Mouse (Mus musculus) cerebellum, postnatal 4 days (tissue): ENCODE results near the gene Lbx1.

Experiments used
- DNase-seq, 2 experiments: peaks; one replicate each; pipeline ENCODE4 v3.0.0; 2022; ENCODE audit warnings: low spot score in 2 of 2, mixed read lengths in 1 of 2

Lbx1 gene

DNA sequence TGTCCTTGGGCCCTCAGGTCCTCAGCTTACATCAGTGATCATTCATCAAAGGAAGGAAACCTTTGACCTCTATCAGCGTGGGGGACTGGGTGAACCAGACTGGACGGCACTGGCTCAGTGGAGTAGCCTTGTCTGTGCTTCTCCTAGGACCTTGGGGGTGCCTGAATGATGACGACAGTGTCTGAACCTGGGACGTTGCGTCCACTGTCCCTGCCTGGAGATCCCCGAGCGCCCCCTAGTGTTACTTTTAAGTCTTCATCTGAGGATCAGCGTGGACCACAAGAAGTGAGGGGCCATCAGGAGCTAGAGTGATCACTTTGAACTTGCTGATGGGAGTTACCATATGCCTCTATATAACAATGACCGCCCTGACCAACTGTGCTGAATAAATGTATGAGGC lies 19.4 kb downstream of the Lbx1 start:
- DNase-seq: no peak

DNA sequence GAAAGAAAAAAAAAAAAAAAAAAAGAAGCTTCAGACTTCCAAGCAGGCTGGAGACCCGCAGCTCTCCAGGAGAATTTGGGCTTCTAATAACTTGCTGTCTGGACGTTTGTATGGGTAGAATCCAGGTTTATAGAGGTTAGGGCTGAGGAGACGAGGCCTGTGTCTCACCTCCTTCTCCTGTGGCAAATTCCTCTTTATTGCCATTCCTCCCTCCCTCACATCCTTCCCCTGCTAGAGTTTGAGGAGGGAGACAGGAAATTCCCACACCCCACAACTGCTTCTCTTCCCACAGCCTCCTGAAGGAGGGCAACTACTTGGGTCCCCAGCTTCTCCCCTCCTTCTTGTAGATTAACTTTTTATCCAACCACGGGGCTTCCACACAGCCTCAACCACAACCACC lies 20.2 kb downstream of the Lbx1 start:
- no peak for DNase-seq

DNA sequence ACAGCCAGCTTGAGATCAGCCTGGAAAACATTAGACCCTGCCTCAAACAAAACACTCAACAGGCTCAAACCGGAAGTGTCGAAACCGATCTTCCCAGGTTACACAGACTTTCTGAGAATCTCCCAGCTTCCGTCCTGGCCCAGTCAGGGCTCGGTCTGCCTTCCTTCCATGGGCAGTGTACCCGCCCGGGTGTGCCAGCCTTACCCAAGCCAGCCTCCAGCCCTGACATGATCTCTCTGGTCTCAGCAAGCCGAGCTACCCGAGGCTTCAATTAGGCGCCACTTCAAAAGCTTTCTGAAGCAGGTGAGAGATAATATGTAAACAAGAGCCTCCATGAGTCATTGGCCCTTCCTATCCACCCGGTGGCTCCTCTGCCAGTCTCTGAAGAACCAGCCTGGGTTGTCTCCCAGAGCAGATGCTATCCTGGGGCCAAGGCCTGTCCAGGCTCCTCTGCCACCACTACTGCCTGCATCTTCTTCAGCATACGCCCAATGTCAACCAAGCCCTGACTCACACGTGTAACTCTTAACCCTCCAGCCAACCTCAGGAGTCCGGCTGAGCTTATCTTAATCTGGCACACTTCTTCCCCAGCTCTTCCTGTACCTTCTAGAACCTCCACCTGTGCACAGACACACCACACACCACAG lies 25.7 kb downstream of the Lbx1 start:
- no peak for DNase-seq

DNA sequence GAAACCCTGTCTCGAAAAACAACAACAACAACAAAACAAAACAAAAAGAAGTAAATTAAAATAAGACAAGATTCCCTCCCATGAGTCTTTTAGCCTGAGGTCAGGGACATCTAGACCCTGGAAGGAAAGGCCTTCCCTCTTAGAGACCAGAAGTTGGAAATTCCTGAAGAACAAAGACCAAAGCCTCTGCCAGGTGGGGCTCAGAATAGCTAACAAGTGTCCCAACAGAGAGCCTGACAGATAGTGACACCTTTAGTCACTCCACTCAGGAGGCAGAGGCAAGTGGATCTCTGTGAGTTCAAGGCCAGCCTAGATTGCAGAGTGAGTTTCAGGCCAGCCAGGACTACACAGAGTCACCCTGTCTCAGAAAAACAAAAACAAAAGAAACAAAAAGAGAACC lies 26.4 kb downstream of the Lbx1 start:
- no peak for DNase-seq

GRCm38 (mm10) chr19:45208438-45209060 lies 27.1 kb downstream of the Lbx1 start:
- no peak for DNase-seq

DNA sequence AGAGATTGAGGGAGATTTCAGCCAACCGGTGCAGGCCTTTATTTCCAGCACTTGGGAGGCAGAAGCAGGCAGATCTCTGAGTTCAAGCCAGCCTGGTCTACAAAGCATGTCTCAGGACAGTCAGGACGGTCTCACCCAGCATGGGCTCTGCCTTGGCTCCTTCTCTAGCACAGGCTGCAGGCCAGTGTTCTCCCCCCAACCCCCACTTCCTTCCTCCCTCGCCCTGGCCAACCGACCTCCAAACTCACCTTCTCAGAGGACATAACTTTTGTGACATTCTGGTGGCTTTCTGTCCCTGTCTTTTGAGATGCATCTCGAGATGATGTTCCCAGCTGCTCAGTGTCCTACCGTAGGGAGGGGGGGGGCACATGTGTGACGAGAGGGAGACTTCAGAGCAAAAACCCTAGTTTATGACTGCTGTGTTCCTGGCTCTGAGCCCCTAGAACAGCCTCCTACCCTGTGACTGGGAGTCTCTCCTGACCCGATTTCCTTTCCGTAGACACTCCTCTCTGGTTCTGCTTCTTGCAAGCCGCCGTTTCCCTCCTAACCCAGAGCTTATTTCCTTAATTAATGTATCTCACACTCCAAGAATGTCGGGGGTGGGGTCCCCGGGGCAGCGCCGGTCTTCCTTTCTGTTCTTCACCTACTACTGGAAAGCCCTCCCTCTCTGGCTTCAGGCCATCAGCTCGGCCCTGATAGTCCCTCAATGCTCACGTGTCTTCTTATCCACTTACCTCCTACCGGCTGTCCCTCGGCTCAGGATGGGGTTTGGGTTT lies 27.8 kb downstream of the Lbx1 start:
- DNase-seq: no peak

- DNase-seq: no peak
Observed at GRCm38 (mm10) chr19:45207153-45207552, 28.5 kb downstream of the Lbx1 start.

DNA sequence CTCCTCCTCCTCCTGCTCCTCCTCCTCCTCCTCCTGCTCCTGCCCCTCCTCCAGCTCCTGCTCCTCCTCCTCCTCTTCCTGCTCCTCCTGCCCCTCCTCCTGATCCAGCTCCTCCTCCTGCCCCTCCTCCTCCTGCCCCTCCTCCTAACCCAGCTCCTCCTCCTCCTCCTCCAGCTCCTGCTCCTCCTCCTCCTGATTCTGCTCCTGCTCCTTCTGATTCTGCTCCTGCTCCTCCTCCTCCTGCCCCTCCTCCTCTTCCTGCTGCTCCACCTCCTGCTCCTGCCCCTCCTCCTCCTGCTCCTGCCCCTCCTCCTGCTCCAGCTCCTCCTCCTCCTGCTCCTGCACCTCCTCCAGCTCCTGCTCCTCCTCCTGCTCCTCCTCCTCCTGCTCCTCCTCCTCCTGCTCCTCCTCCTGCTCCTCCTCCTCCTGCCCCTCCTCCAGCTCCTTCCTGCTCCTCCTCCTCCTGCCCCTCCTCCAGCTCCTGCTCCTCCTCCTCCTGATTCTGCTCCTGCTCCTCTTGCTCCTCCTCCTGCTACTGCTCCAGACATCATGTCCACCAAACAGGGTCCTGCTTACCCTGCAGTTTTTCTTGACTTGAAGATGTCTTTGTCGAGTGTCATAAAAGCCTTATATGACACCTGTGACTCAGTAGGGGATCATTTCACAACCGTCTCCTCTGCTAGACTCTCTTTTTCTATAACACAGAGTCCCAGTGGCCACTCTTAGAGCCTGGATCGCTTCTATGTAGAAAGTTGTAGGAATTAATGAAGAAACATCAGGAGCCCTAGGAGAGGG lies 30.1 kb downstream of the Lbx1 start:
- DNase-seq: no peak

GRCm38 (mm10) chr19:45196967-45197366 lies 38.6 kb downstream of the Lbx1 start:
- DNase-seq: no peak

DNA sequence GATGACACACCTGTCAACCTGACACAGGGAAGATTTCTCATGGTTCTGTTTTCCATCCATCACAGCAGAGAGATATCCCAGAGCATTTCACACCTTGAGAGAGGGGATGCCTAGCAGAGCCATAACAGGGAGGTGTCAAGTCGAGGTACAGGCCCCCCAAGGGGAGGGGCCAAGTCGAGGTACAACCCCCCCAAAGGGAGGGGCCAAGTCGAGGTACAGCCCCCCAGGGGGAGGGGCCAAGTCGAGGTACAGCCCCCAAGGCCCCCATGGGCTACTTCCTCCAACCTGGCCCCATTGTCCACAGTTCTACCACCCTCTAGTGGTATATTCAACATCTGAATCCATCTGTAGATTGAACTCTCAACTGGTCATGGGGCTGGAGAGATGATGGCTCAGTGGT lies 41.0 kb downstream of the Lbx1 start:
- no peak for DNase-seq
